Mouse (Mus musculus): Measurements from ENCODE around the gene Bloc1s2. TPM values are rescaled to one million over a fixed set of nuclear protein-coding genes. Genes with fewer than 3 reads are reported as not detected.

Gene Bloc1s2
- 5.2 and 5.8 TPM in 2 replicates for polyA plus RNA-seq (2012; rRNA removed)

DNA sequence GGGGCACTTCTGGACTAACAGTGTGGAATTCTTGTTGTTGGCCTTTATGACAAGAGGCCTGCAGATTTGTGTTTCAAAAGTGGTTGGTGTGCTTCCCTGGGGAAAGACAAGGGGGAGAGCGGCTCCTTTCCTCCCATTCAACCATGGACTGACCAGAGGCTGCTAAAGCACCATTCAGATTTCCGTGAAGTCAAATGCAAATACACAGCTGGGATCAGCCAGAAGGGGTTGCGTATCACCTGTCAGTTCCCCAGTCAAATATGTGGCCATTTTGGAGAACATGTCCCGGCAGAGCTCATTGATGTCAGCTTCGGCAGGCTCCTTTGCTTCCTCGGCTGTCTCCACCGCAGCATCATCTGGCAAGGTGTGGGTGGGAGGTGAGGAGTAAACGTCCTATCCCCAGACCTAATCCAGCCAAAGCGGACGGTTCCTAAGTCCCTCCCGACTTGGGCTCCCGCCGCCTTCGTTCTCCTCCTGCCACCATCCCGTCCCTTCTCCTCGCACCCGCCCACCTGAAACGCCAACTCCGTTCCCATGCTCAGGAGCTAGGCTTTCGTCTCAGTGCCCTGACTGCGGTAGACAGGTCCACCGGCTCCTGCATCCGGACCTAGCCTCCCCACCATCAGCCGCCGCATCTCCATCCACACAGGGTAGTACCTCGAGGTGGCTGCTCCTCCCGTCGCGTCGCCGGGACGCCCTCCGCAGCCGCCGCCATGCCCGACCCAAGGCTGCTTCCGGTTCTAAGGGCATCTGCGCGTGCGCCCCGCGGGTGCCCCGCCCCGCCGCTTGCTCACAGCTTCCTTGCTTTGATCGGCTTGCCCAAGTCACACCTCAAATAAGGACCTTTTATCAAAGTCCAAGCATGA lies at the start of gene Bloc1s2:
Gene Bloc1s2 (minus strand): TSS at position 745 of the 866 bp plus-strand sequence.

DNA sequence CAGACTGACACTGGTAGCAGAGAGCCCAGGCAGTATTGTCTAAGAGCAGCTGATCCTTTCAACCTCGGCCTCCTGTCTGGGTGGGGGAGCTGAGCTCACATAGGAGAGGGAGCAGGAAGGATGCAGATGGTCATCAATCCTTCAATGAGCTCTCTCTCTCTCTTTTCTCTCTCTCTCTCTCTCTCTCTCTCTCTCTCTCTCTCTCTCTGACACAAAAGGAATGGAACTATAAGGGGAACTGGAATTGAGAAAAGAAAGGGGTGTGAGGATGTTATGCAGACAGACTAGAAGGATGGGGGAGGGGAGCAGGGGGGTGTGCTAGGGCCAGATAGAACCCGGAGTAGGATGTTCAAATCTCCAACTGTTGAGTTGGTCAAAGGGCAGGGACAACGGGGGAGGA lies 46.1 kb upstream of the Bloc1s2 start, which contains the start of gene Pkd2l1:
Gene Pkd2l1 (minus strand): TSS at position 101 of the 400 bp plus-strand sequence.

DNA sequence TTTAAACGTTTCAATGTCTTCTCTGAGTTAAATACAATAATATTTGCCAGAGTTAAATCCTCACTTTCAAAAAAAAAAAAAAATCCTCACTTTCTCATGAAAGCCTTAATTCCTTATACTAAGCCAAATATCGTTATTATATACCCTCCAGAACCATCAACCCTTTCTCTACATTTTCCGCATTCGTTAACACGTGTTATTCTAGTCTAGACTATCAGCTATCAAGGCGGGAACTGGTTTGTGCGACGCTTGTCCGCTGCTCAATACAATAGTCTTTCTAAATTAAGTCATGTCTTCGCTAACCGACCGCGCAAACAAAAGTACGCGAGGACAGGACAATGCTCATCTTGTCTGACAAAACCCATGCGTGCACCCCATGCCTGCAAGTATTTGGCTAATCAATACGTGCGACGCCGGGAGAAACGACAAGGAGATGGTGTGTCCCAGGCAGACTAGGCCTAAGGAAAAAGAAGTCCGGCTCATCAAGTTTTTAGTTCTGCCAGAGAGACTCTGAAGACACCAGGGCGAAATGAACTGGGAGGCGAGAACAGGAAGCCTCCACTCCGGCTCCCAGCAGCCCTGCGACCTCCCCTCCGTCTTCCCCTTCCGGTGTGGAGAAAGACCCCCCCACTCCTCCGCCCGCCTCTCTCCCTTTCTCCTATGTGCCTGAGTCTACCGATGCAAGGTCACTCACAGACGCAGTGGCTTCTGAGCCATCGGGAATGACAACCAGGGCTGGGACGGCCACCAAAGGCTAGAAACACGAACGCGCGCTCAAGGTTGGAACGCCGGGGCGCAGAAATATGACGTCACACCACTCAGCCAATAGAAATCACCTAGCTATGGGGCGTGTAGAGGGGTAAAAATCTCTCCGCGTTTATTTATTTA lies 10.9 kb downstream of the Bloc1s2 start, which contains the start of gene Cwf19l1:
Gene Cwf19l1 (minus strand): TSS at position 805 of the 888 bp plus-strand sequence.

DNA sequence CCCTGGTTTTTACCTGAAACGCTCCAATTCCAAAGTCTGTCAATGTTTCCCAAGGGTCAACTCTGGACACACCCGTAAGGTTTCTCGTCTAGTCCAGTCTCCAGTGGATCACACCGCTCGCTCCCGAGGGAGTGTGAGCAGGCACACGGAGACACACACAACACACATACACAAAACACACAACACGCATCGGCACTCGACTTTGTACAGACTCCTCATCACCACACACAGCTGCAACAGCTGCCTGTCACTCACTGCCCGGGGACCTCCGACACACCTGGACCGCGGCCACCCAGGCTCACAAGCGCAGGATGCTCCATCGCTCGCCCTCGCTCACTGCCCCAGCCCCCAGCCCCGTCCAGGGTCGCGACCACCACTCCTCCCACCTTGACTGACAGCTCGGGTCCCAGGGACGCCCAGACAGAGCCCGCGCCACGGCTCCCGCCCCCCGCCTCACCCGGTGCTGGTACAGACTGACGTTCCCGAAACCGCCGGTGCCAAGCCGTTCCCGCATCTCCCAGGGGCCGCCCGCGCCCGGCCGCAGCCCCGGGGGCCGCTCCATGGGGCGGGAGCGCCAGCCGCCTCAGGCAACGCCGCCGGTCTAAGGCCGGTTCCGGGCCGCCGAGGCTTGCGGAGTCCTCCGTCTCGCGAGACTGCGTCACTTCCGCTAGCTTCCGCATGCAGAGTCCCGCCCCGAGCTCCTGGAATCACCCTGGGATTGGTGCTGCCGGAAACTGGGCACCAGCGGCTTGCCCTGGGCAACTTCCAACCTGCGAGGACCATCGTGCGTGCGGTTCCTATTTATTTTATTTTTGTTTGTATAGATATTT lies 39.2 kb downstream of the Bloc1s2 start, which contains the start of gene Chuk:
Gene Chuk (minus strand): TSS at position 650 of the 830 bp plus-strand sequence.

Other genes starting within 250 kb of the Bloc1s2 start
- gene Dnmbp, start 206.3 kb downstream of the Bloc1s2 start, polyA plus RNA-seq (2012; rRNA removed) = 10.4 and 11.3 TPM in 2 replicates
- 19.5 and 21.7 TPM in 2 replicates for gene Cpn1, start 159.9 kb downstream of the Bloc1s2 start, polyA plus RNA-seq (2012; rRNA removed)
- gene Cyp2c23, start 117.2 kb downstream of the Bloc1s2 start, polyA plus RNA-seq (2012; rRNA removed) = 1.5 and 1.7 TPM in 2 replicates
- 3.8 and 6.4 TPM in 2 replicates for gene Erlin1, start 76.7 kb downstream of the Bloc1s2 start, polyA plus RNA-seq (2012; rRNA removed)
- gene Chuk, start 39.0 kb downstream of the Bloc1s2 start, polyA plus RNA-seq (2012; rRNA removed) = 1.8 and 3.3 TPM in 2 replicates
- gene Cwf19l1, start 10.6 kb downstream of the Bloc1s2 start, polyA plus RNA-seq (2012; rRNA removed) = 0.34 and 1.0 TPM in 2 replicates
- gene Pkd2l1, start 46.0 kb upstream of the Bloc1s2 start, polyA plus RNA-seq (2012; rRNA removed) = not detected in 2 replicates
- gene Scd3, start 56.8 kb upstream of the Bloc1s2 start, polyA plus RNA-seq (2012; rRNA removed) = not detected in 2 replicates
- 22.3 and 24.2 TPM in 2 replicates for gene Scd2, start 147.2 kb upstream of the Bloc1s2 start, polyA plus RNA-seq (2012; rRNA removed)
- 0.05 TPM in 1 of 2 replicates, not detected in the other for gene Scd4, start 186.6 kb upstream of the Bloc1s2 start, polyA plus RNA-seq (2012; rRNA removed)

Data from stomach, adult 2 months (tissue).